Mouse (Mus musculus): ENCODE results near the gene Eml5.

DNA sequence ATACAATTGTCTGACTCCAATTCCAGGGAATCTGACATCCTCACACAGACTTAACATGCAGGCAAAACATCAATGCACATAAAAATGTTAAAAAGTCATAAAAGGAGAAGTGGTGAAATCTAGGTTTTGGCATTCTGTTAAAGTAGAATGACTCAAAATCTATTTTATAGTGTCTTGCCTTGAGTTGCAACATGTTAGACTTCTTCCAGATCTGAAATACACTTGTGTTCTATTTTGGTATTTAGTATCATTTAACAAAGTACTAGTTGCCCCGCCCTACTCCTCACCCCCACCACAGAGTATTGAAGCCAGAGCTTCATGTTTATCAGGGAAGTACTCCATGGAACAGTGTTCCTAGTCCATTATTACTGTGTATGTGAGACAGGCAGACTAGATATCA is 117.0 kb downstream of the Eml5 start:
- TF ChIP-seq CTCF (IDR thresholded peaks at IDR 0.05; ENCODE audit: control insufficient read depth, insufficient read depth, insufficient read length) = no peak
- no peak for TF ChIP-seq FOSL1 (IDR thresholded peaks at IDR 0.05; ENCODE audit: insufficient read depth, low read length, poor library complexity, severe bottlenecking)
